ENCODE assay signal across 11 mouse cellular contexts in genomic region chr13:98117566-98118254, GRCm38 (mm10).
A peak's percentile ranks its signal among the peaks of the same experiment; 100 is the strongest.
DNase-seq lines count a peak whose midpoint lies in the region; ATAC-seq and TF ChIP-seq lines count a peak whose summit lies in the region.
"Had no signal": no experiment of that assay in that cellular context is flagged by ENCODE, and none has a peak within 500 bp of the region (broad histone marks: within the 10 kb centered on the region; RNA-seq: fewer than 3 reads in every experiment).

No protein-coding gene starts in this region.

- no peak overlapping the region for H3K4me2 ChIP-seq in forebrain, embryonic 15.5 days (replicated peaks)
- H3K4me2 ChIP-seq: liver, embryonic 15.5 days had no signal

- peak; percentile 74 for ATAC-seq in forebrain, embryonic 15.5 days (replicated peaks)

- DNase-seq in gastrocnemius, adult 2 months: no peak
- DNase-seq in gastrocnemius, adult 8-10 months (ENCODE audit: low spot score in 2 of 2): no peak
- no peak for DNase-seq in layer of hippocampus, adult 2 months (ENCODE audit: low spot score in 2 of 2)
- DNase-seq in layer of hippocampus, adult 9-10 months (ENCODE audit: low spot score): no peak
- peak; percentile 54 for DNase-seq in retina, embryonic 14.5 days (ENCODE audit: low spot score)
- no peak for DNase-seq in gastrocnemius, postnatal 36 days
- DNase-seq in spleen, postnatal 36 days (ENCODE audit: low spot score in 2 of 2): no peak
- DNase-seq: adrenal gland, adult 8-10 months; cerebellum, adult 11 months had no signal

- 34% methylated on average over 7 of the region's 7 CpGs for WGBS in forebrain, embryonic 15.5 days

- no peaks in the 10 kb centered on the region for H3K9me3 ChIP-seq in forebrain, embryonic 15.5 days
- H3K9me3 ChIP-seq: liver, embryonic 15.5 days had no signal

- 0 out of 2 replicates have a peak, but pooled peaks cover 2% of the 10 kb centered on the region for H3K27me3 ChIP-seq in forebrain, embryonic 15.5 days
- H3K27me3 ChIP-seq: liver, embryonic 15.5 days had no signal

- intact Hi-C loops in gastrocnemius, adult 2 months (cut with DNase I): no loop called here
- intact Hi-C loops in gastrocnemius, postnatal 36 days (cut with DNase I): no loop called here

- TF ChIP-seq CTCF in gastrocnemius, adult 2 months (IDR thresholded peaks at IDR 0.05): no peak
- TF ChIP-seq CTCF in layer of hippocampus, adult 2 months (conservative IDR thresholded peaks at IDR 0.05): no peak

- H3K4me3 ChIP-seq in gastrocnemius, adult 2 months: no peak overlapping the region
- no peak overlapping the region for H3K4me3 ChIP-seq in layer of hippocampus, adult 2 months
- no peak overlapping the region for H3K4me3 ChIP-seq in forebrain, embryonic 15.5 days
- H3K4me3 ChIP-seq: liver, embryonic 15.5 days had no signal

- no peaks in the 10 kb centered on the region for H3K36me3 ChIP-seq in forebrain, embryonic 15.5 days
- H3K36me3 ChIP-seq: liver, embryonic 15.5 days had no signal

- H3K9ac ChIP-seq in forebrain, embryonic 15.5 days (replicated peaks): no peak overlapping the region
- H3K9ac ChIP-seq: liver, embryonic 15.5 days had no signal

- H3K27ac ChIP-seq in gastrocnemius, adult 2 months: peak overlapping the region; percentile 31
- H3K27ac ChIP-seq in layer of hippocampus, adult 2 months: peak overlapping the region; percentile 16; the same call in 1 of the 2 replicates
- no peak overlapping the region for H3K27ac ChIP-seq in forebrain, embryonic 15.5 days (replicated peaks)
- H3K27ac ChIP-seq: liver, embryonic 15.5 days had no signal

- no peaks in the 10 kb centered on the region; the same call in 1 of the 2 replicates for H3K4me1 ChIP-seq in forebrain, embryonic 15.5 days
- H3K4me1 ChIP-seq: liver, embryonic 15.5 days had no signal
